Comparison of ENCODE assay signal across 9 mouse cellular contexts in the genomic region with DNA sequence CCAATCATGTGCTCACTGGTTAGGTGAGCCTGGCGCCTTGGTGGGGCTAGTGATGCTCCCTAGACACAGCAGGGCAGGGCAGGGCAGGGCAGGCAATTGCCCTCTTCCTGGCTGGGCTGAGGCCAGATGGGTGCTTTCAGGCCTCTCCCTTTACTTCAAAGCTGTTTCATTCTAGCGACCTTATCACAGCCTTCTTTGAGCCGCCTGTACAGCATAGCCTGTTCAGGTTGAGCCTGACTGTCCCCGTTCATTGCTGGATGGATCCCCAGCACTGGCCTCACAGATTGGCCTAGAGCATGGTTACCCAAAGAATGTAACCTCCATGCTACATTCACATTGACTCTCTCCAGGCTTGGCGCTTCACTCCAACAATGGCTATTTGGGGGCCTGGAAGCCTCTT. TPM values are rescaled to one million over a fixed set of nuclear protein-coding genes. Genes with fewer than 3 reads are reported as not detected.
DNase-seq lines count a peak whose midpoint lies in the region; ATAC-seq and TF ChIP-seq lines count a peak whose summit lies in the region.
"Had no signal": no experiment of that assay in that cellular context is flagged by ENCODE, and none has a peak within 500 bp of the region (broad histone marks: within the 10 kb centered on the region; RNA-seq: fewer than 3 reads in every experiment).

No protein-coding gene starts in this region.

- no peak for DNase-seq in lung, postnatal 25 days (ENCODE audit: low spot score)
- peak; percentile 20 for DNase-seq in liver
- no peak for DNase-seq in thymus, adult 2 months
- DNase-seq in left cerebral cortex, postnatal 10 days (ENCODE audit: extremely low spot score in 1 of 2, low spot score in 2 of 2): no peak
- DNase-seq in embryo, embryonic 10 days (ENCODE audit: low spot score): no peak
- DNase-seq: lung, postnatal 36 days had no signal

- 50% methylated on average over 5 of the region's 5 CpGs for WGBS in lung, embryonic 15.5 days
- 64% methylated on average over 5 of the region's 5 CpGs for WGBS in forebrain, embryonic 15.5 days
- 54% methylated on average over 5 of the region's 5 CpGs for WGBS in stomach, embryonic 14.5 days
- WGBS in thymus, adult 2 months: 77% methylated on average over 5 of the region's 5 CpGs

- H3K9ac ChIP-seq in lung, embryonic 15.5 days: no peak overlapping the region
- peak overlapping the region; percentile 95; the same call in 1 of the 2 replicates for H3K9ac ChIP-seq in forebrain, embryonic 15.5 days (replicated peaks)
- no peak overlapping the region for H3K9ac ChIP-seq in stomach, embryonic 14.5 days (replicated peaks; ENCODE audit: low read depth, low read length)

- intact Hi-C loops in left cerebral cortex, postnatal 10 days (cut with DNase I): no loop called here

- TF ChIP-seq CTCF in thymus, adult 2 months (IDR thresholded peaks at IDR 0.05; ENCODE audit: borderline replicate concordance, control insufficient read depth, extremely low read depth, insufficient read depth, low read length, poor library complexity): no peak

- H3K4me2 ChIP-seq in lung, embryonic 15.5 days: peak overlapping the region; percentile 58
- peak overlapping the region; percentile 66 for H3K4me2 ChIP-seq in forebrain, embryonic 15.5 days (replicated peaks)
- peak overlapping the region; percentile 68 for H3K4me2 ChIP-seq in stomach, embryonic 14.5 days (replicated peaks; ENCODE audit: low read depth, low read length)

- H3K9me3 ChIP-seq in lung, embryonic 15.5 days: no peaks in the 10 kb centered on the region
- H3K9me3 ChIP-seq in forebrain, embryonic 15.5 days: no peaks in the 10 kb centered on the region
- no peaks in the 10 kb centered on the region for H3K9me3 ChIP-seq in stomach, embryonic 14.5 days (ENCODE audit: control insufficient read depth, low read depth, low read length)

- peaks cover 24% of the 10 kb centered on the region for H3K4me1 ChIP-seq in lung, embryonic 15.5 days
- H3K4me1 ChIP-seq in forebrain, embryonic 15.5 days: peaks cover 30% of the 10 kb centered on the region
- peaks cover 6% of the 10 kb centered on the region for H3K4me1 ChIP-seq in stomach, embryonic 14.5 days (ENCODE audit: control insufficient read depth, insufficient read depth, low read length)
- H3K4me1 ChIP-seq in thymus, adult 2 months (replicated peaks; ENCODE audit: control insufficient read depth, insufficient read depth, low read length): peaks cover 9% of the 10 kb centered on the region; the same call in 1 of the 2 replicates

- H3K36me3 ChIP-seq in lung, embryonic 15.5 days: 0 out of 2 replicates have a peak, but pooled peaks cover under 1% of the 10 kb centered on the region
- H3K36me3 ChIP-seq in forebrain, embryonic 15.5 days: no peaks in the 10 kb centered on the region
- no peaks in the 10 kb centered on the region for H3K36me3 ChIP-seq in stomach, embryonic 14.5 days (ENCODE audit: control insufficient read depth, insufficient read depth, low read length)
- no peaks in the 10 kb centered on the region for H3K36me3 ChIP-seq in thymus, adult 2 months (ENCODE audit: control insufficient read depth, insufficient read depth, low read length)

- no peaks in the 10 kb centered on the region for H3K27me3 ChIP-seq in lung, embryonic 15.5 days
- H3K27me3 ChIP-seq in forebrain, embryonic 15.5 days: no peaks in the 10 kb centered on the region
- no peaks in the 10 kb centered on the region for H3K27me3 ChIP-seq in stomach, embryonic 14.5 days (ENCODE audit: control insufficient read depth, insufficient read depth, low read length)
- H3K27me3 ChIP-seq in thymus, adult 2 months (ENCODE audit: control insufficient read depth, insufficient read depth, low read length): no peaks in the 10 kb centered on the region

- no peak for ATAC-seq in lung, embryonic 15.5 days (ENCODE audit: borderline replicate concordance, extremely low read depth, low FRiP score, low TSS enrichment)
- ATAC-seq in forebrain, embryonic 15.5 days (replicated peaks): no peak
- no peak for ATAC-seq in stomach, embryonic 14.5 days (ENCODE audit: insufficient number of reproducible peaks, insufficient read depth, low FRiP score, low read depth)

- peak overlapping the region; percentile 91 for H3K4me3 ChIP-seq in lung, embryonic 15.5 days
- H3K4me3 ChIP-seq in forebrain, embryonic 15.5 days: peak overlapping the region; percentile 90
- H3K4me3 ChIP-seq in stomach, embryonic 14.5 days (ENCODE audit: low read depth, low read length): no peak overlapping the region
- H3K4me3 ChIP-seq in thymus, adult 2 months (ENCODE audit: control insufficient read depth, insufficient read depth, low read length): no peak overlapping the region

- TF ChIP-seq POLR2A in thymus, adult 2 months (IDR thresholded peaks at IDR 0.05; ENCODE audit: control insufficient read depth, extremely low read depth, insufficient read depth, low read length, poor library complexity): no peak

- no peak overlapping the region for H3K27ac ChIP-seq in lung, embryonic 15.5 days
- H3K27ac ChIP-seq in forebrain, embryonic 15.5 days (replicated peaks): no peak overlapping the region
- H3K27ac ChIP-seq in stomach, embryonic 14.5 days (ENCODE audit: low read length): peak overlapping the region; percentile 48; the same call in 1 of the 2 replicates
- no peak overlapping the region for H3K27ac ChIP-seq in thymus, adult 2 months (ENCODE audit: control insufficient read depth, insufficient read depth, low read length)

RNA-seq across cellular contexts. Expression of gene Skp1a, which starts 1.1 kb away (rescaled TPM):
- 809 and 814 TPM in 2 replicates for polyA plus RNA-seq in lung, embryonic 15.5 days (2015; fragmentation: Nextera tagmentation; extraction: Ambion mirVana)
- polyA plus RNA-seq in forebrain, embryonic 15.5 days (2015; fragmentation: Nextera tagmentation; extraction: Ambion mirVana): 1,081 and 1,145 TPM in 2 replicates
- polyA plus RNA-seq in stomach, embryonic 14.5 days (2014; fragmentation: Nextera tagmentation; extraction: Ambion mirVana): 800 and 831 TPM in 2 replicates
- 35.1 and 35.9 TPM in 2 replicates for polyA plus RNA-seq in thymus, adult 2 months (2012; rRNA removed)
- 100 to 1,000 TPM; 499 to 514 TPM for total RNA-seq in left cerebral cortex, postnatal 10 days (2021)

RNA-seq across cellular contexts. Expression of gene Olfr1371, which starts 16.9 kb away (rescaled TPM):
- polyA plus RNA-seq in lung, embryonic 15.5 days (2015; fragmentation: Nextera tagmentation; extraction: Ambion mirVana): not detected in 2 replicates
- polyA plus RNA-seq in forebrain, embryonic 15.5 days (2015; fragmentation: Nextera tagmentation; extraction: Ambion mirVana): not detected in 2 replicates
- polyA plus RNA-seq in stomach, embryonic 14.5 days (2014; fragmentation: Nextera tagmentation; extraction: Ambion mirVana): not detected in 2 replicates
- 0.15 TPM in 1 of 2 replicates, not detected in the other for polyA plus RNA-seq in thymus, adult 2 months (2012; rRNA removed)
- total RNA-seq in left cerebral cortex, postnatal 10 days (2021): not detected

RNA-seq across cellular contexts. Expression of gene Tcf7, which starts 52.1 kb away (rescaled TPM):
- 41.4 and 52.6 TPM in 2 replicates for polyA plus RNA-seq in lung, embryonic 15.5 days (2015; fragmentation: Nextera tagmentation; extraction: Ambion mirVana)
- polyA plus RNA-seq in forebrain, embryonic 15.5 days (2015; fragmentation: Nextera tagmentation; extraction: Ambion mirVana): 3.4 and 4.2 TPM in 2 replicates
- polyA plus RNA-seq in stomach, embryonic 14.5 days (2014; fragmentation: Nextera tagmentation; extraction: Ambion mirVana): 4.4 and 5.3 TPM in 2 replicates
- 2,910 and 3,273 TPM in 2 replicates for polyA plus RNA-seq in thymus, adult 2 months (2012; rRNA removed)
- total RNA-seq in left cerebral cortex, postnatal 10 days (2021): 1 to 10 TPM; 6.0 to 6.7 TPM

Comparison
In these comparisons a context has a peak if more than half of its experiments do, and no peak if none do; other contexts are left out.
1. H3K4me3 ChIP-seq: peak in lung, embryonic 15.5 days (single experiment) and forebrain, embryonic 15.5 days (single experiment); none in stomach, embryonic 14.5 days (single experiment) and thymus, adult 2 months (single experiment).
2. RNA of gene Skp1a, which starts 1.1 kb away (polyA plus RNA-seq): 1,081 to 1,145 TPM in forebrain, embryonic 15.5 days, 809 to 814 TPM in lung, embryonic 15.5 days and 800 to 831 TPM in stomach, embryonic 14.5 days; 35.1 to 35.9 TPM in thymus, adult 2 months; every median in the first group is over 10 times any median in the second.
3. RNA of gene Tcf7, which starts 52.1 kb away (polyA plus RNA-seq): 2,910 to 3,273 TPM in thymus, adult 2 months; 41.4 to 52.6 TPM in lung, embryonic 15.5 days, 4.4 to 5.3 TPM in stomach, embryonic 14.5 days and 3.4 to 4.2 TPM in forebrain, embryonic 15.5 days; every median in the first group is over 10 times any median in the second.
4. Peak in every context shown above with its lines, with median percentiles within 50 percentile points of each other: H3K4me2 ChIP-seq.